Mouse (Mus musculus): ENCODE results near the gene Srcin1. TPM values are rescaled to one million over a fixed set of nuclear protein-coding genes. Genes with fewer than 3 reads are reported as not detected.

Gene Srcin1
- polyA plus RNA-seq, 1 experiment from 2014 or later: not detected

GRCm38 (mm10) chr11:97485661-97486060 lies 90.3 kb downstream of the Srcin1 start:
- H3K27me3 ChIP-seq (ENCODE audit: control insufficient read depth, insufficient read depth, low read depth, low read length): no peaks in the 10 kb centered on the region
- no peak overlapping the region for H3K27ac ChIP-seq (ENCODE audit: low read length)
- ATAC-seq (ENCODE audit: low read depth): no peak
- no peaks in the 10 kb centered on the region for H3K4me1 ChIP-seq (ENCODE audit: control insufficient read depth, low read depth, low read length)
- H3K4me2 ChIP-seq (ENCODE audit: low read depth, low read length): no peak overlapping the region
- WGBS (ENCODE audit: insufficient replicate concordance): 80% methylated on average over 8 of the region's 8 CpGs
- no peaks in the 10 kb centered on the region for H3K9me3 ChIP-seq (replicated peaks; ENCODE audit: control insufficient read depth, low read length)
- H3K4me3 ChIP-seq (ENCODE audit: low read depth, low read length): no peak overlapping the region
- H3K36me3 ChIP-seq (ENCODE audit: control insufficient read depth, insufficient read depth): peaks cover 62% of the 10 kb centered on the region
- H3K9ac ChIP-seq (ENCODE audit: low read depth, low read length): no peak overlapping the region

GRCm38 (mm10) chr11:97479824-97480223 lies 96.2 kb downstream of the Srcin1 start:
- no peak overlapping the region for H3K4me2 ChIP-seq (ENCODE audit: low read depth, low read length)
- H3K9me3 ChIP-seq (replicated peaks; ENCODE audit: control insufficient read depth, low read length): no peaks in the 10 kb centered on the region
- H3K27ac ChIP-seq (ENCODE audit: low read length): no peak overlapping the region
- H3K4me1 ChIP-seq (ENCODE audit: control insufficient read depth, low read depth, low read length): peaks cover 9% of the 10 kb centered on the region
- 81% methylated on average over 8 of the region's 8 CpGs for WGBS (ENCODE audit: insufficient replicate concordance)
- H3K36me3 ChIP-seq (ENCODE audit: control insufficient read depth, insufficient read depth): peaks cover 86% of the 10 kb centered on the region
- no peak overlapping the region for H3K9ac ChIP-seq (ENCODE audit: low read depth, low read length)
- no peak overlapping the region for H3K4me3 ChIP-seq (ENCODE audit: low read depth, low read length)
- no peak for ATAC-seq (ENCODE audit: low read depth)
- H3K27me3 ChIP-seq (ENCODE audit: control insufficient read depth, insufficient read depth, low read depth, low read length): no peaks in the 10 kb centered on the region

- Histone ChIP-seq H3K4me2 (ENCODE audit: low read depth, low read length) (no peak overlapping the region), H3K9ac (ENCODE audit: low read depth, low read length) (no peak overlapping the region), H3K9me3 (replicated peaks; ENCODE audit: control insufficient read depth, low read length) (no peaks in the 10 kb centered on the region), H3K27me3 (ENCODE audit: control insufficient read depth, insufficient read depth, low read depth, low read length) (no peaks in the 10 kb centered on the region), H3K4me1 (ENCODE audit: control insufficient read depth, low read depth, low read length) (peaks cover 9% of the 10 kb centered on the region), H3K27ac (ENCODE audit: low read length) (no peak overlapping the region), H3K4me3 (ENCODE audit: low read depth, low read length) (no peak overlapping the region), H3K36me3 (ENCODE audit: control insufficient read depth, insufficient read depth) (peaks cover 88% of the 10 kb centered on the region)
- 71% methylated on average over 10 of the region's 10 CpGs for WGBS (ENCODE audit: insufficient replicate concordance)
- no peak for ATAC-seq (ENCODE audit: low read depth)
Observed at GRCm38 (mm10) chr11:97479085-97479484, 96.9 kb downstream of the Srcin1 start.

- H3K4me1 ChIP-seq (ENCODE audit: control insufficient read depth, low read depth, low read length): peaks cover 9% of the 10 kb centered on the region
- H3K36me3 ChIP-seq (ENCODE audit: control insufficient read depth, insufficient read depth): peaks cover 93% of the 10 kb centered on the region
- H3K9me3 ChIP-seq (replicated peaks; ENCODE audit: control insufficient read depth, low read length): no peaks in the 10 kb centered on the region
- no peak overlapping the region for H3K9ac ChIP-seq (ENCODE audit: low read depth, low read length)
- 75% methylated on average over 6 of the region's 6 CpGs for WGBS (ENCODE audit: insufficient replicate concordance)
- H3K4me3 ChIP-seq (ENCODE audit: low read depth, low read length): no peak overlapping the region
- ATAC-seq (ENCODE audit: low read depth): no peak
- no peak overlapping the region for H3K4me2 ChIP-seq (ENCODE audit: low read depth, low read length)
- no peaks in the 10 kb centered on the region for H3K27me3 ChIP-seq (ENCODE audit: control insufficient read depth, insufficient read depth, low read depth, low read length)
- no peak overlapping the region for H3K27ac ChIP-seq (ENCODE audit: low read length)
Observed at GRCm38 (mm10) chr11:97478345-97478744, 97.6 kb downstream of the Srcin1 start.

- no peak overlapping the region for H3K9ac ChIP-seq (ENCODE audit: low read depth, low read length)
- no peak overlapping the region for H3K4me2 ChIP-seq (ENCODE audit: low read depth, low read length)
- WGBS (ENCODE audit: insufficient replicate concordance): 81% methylated on average over 7 of the region's 7 CpGs
- H3K4me1 ChIP-seq (ENCODE audit: control insufficient read depth, low read depth, low read length): peaks cover 9% of the 10 kb centered on the region
- H3K4me3 ChIP-seq (ENCODE audit: low read depth, low read length): no peak overlapping the region
- peak; percentile 63 for ATAC-seq (ENCODE audit: low read depth)
- H3K27ac ChIP-seq (ENCODE audit: low read length): 0 out of 2 replicates have a peak overlapping the region, but pooled peaks have one; percentile 17
- no peaks in the 10 kb centered on the region for H3K9me3 ChIP-seq (replicated peaks; ENCODE audit: control insufficient read depth, low read length)
- no peaks in the 10 kb centered on the region for H3K27me3 ChIP-seq (ENCODE audit: control insufficient read depth, insufficient read depth, low read depth, low read length)
- H3K36me3 ChIP-seq (ENCODE audit: control insufficient read depth, insufficient read depth): peaks cover 93% of the 10 kb centered on the region
Observed at GRCm38 (mm10) chr11:97477431-97477830, 98.6 kb downstream of the Srcin1 start.

GRCm38 (mm10) chr11:97476334-97477095 lies 99.5 kb downstream of the Srcin1 start:
- Histone ChIP-seq H3K4me1 (ENCODE audit: control insufficient read depth, low read depth, low read length) (peaks cover 9% of the 10 kb centered on the region), H3K4me3 (ENCODE audit: low read depth, low read length) (no peak overlapping the region), H3K27ac (ENCODE audit: low read length) (no peak overlapping the region), H3K9me3 (replicated peaks; ENCODE audit: control insufficient read depth, low read length) (no peaks in the 10 kb centered on the region), H3K4me2 (ENCODE audit: low read depth, low read length) (no peak overlapping the region), H3K36me3 (ENCODE audit: control insufficient read depth, insufficient read depth) (peaks cover 93% of the 10 kb centered on the region), H3K9ac (ENCODE audit: low read depth, low read length) (no peak overlapping the region), H3K27me3 (ENCODE audit: control insufficient read depth, insufficient read depth, low read depth, low read length) (no peaks in the 10 kb centered on the region)
- no peak for ATAC-seq (ENCODE audit: low read depth)
- whole genome bisulfite sequencing (ENCODE audit: insufficient replicate concordance): 73% methylated on average over 8 of the region's 8 CpGs

- Histone ChIP-seq H3K9ac (ENCODE audit: low read depth, low read length) (no peak overlapping the region), H3K9me3 (replicated peaks; ENCODE audit: control insufficient read depth, low read length) (no peaks in the 10 kb centered on the region), H3K27ac (ENCODE audit: low read length) (no peak overlapping the region), H3K36me3 (ENCODE audit: control insufficient read depth, insufficient read depth) (peaks cover 90% of the 10 kb centered on the region), H3K4me2 (ENCODE audit: low read depth, low read length) (no peak overlapping the region), H3K27me3 (ENCODE audit: control insufficient read depth, insufficient read depth, low read depth, low read length) (no peaks in the 10 kb centered on the region), H3K4me1 (ENCODE audit: control insufficient read depth, low read depth, low read length) (no peaks in the 10 kb centered on the region), H3K4me3 (ENCODE audit: low read depth, low read length) (no peak overlapping the region)
- whole genome bisulfite sequencing (ENCODE audit: insufficient replicate concordance): 91% methylated on average over 6 of the region's 6 CpGs
- no peak for ATAC-seq (ENCODE audit: low read depth)
Observed at GRCm38 (mm10) chr11:97471276-97471675, 104.7 kb downstream of the Srcin1 start.

GRCm38 (mm10) chr11:97469828-97470227 lies 106.2 kb downstream of the Srcin1 start:
- no peak overlapping the region for H3K4me3 ChIP-seq (ENCODE audit: low read depth, low read length)
- no peak overlapping the region; the same call in 1 of the 2 replicates for H3K27ac ChIP-seq (ENCODE audit: low read length)
- no peaks in the 10 kb centered on the region for H3K4me1 ChIP-seq (ENCODE audit: control insufficient read depth, low read depth, low read length)
- no peaks in the 10 kb centered on the region for H3K9me3 ChIP-seq (replicated peaks; ENCODE audit: control insufficient read depth, low read length)
- no peak overlapping the region for H3K9ac ChIP-seq (ENCODE audit: low read depth, low read length)
- no peak overlapping the region for H3K4me2 ChIP-seq (ENCODE audit: low read depth, low read length)
- ATAC-seq (ENCODE audit: low read depth): no peak
- H3K36me3 ChIP-seq (ENCODE audit: control insufficient read depth, insufficient read depth): peaks cover 90% of the 10 kb centered on the region
- no peaks in the 10 kb centered on the region for H3K27me3 ChIP-seq (ENCODE audit: control insufficient read depth, insufficient read depth, low read depth, low read length)
- WGBS (ENCODE audit: insufficient replicate concordance): 90% methylated on average over 7 of the region's 7 CpGs

GRCm38 (mm10) chr11:97468639-97469287 lies 107.2 kb downstream of the Srcin1 start:
- no peaks in the 10 kb centered on the region for H3K27me3 ChIP-seq (ENCODE audit: control insufficient read depth, insufficient read depth, low read depth, low read length)
- no peak overlapping the region for H3K4me3 ChIP-seq (ENCODE audit: low read depth, low read length)
- no peaks in the 10 kb centered on the region for H3K9me3 ChIP-seq (replicated peaks; ENCODE audit: control insufficient read depth, low read length)
- WGBS (ENCODE audit: insufficient replicate concordance): 62% methylated on average over 14 of the region's 14 CpGs
- H3K4me1 ChIP-seq (ENCODE audit: control insufficient read depth, low read depth, low read length): no peaks in the 10 kb centered on the region
- H3K9ac ChIP-seq (ENCODE audit: low read depth, low read length): no peak overlapping the region
- ATAC-seq (ENCODE audit: low read depth): peak; percentile 60
- 0 out of 2 replicates have a peak overlapping the region, but pooled peaks have one; percentile 9 for H3K27ac ChIP-seq (ENCODE audit: low read length)
- peaks cover 90% of the 10 kb centered on the region for H3K36me3 ChIP-seq (ENCODE audit: control insufficient read depth, insufficient read depth)
- no peak overlapping the region for H3K4me2 ChIP-seq (ENCODE audit: low read depth, low read length)
